Mouse (Mus musculus): ENCODE results near the gene Itpr1.

DNA sequence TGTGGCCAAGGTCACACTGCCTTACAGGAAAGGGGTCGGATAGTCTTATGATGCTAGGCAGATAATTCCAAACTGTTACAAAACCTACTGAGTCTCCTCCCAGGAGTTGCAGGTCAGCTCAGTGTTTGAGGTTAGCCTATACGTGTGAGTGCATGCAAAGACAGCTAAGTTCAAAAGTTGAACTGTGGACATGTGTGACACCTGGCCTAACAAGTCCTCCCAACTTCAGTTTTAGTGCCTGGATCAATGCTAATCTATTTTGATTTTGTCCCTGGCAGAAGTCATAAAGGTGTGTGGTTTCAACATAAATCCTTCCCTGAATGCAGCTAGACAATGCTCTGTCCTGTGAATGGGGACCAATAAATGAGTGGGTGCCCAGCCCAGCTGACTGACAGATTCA lies 167.3 kb downstream of the Itpr1 start:
- TF ChIP-seq POLR2A (IDR thresholded peaks at IDR 0.05; ENCODE audit: low read depth, low read length): no peak
- TF ChIP-seq CTCF (IDR thresholded peaks at IDR 0.05; ENCODE audit: extremely low read depth, insufficient read length, insufficient replicate concordance, low read depth, low read length): no peak
